Mouse (Mus musculus) bone marrow macrophage, adult 2 months (primary cell): ENCODE measurements around the gene Arhgap21.

Experiments
- CTCF ChIP-seq: IDR thresholded peaks from 2 replicates; pipeline ENCODE4 v1.5.1; 2012; ENCODE audit warnings: low read depth, mild to moderate bottlenecking, low read length, moderate library complexity
- POLR2A ChIP-seq: IDR thresholded peaks from 2 replicates; pipeline ENCODE4 v1.6.1; 2012; ENCODE audit warnings: mild to moderate bottlenecking, low read depth, low read length, borderline replicate concordance

DNA sequence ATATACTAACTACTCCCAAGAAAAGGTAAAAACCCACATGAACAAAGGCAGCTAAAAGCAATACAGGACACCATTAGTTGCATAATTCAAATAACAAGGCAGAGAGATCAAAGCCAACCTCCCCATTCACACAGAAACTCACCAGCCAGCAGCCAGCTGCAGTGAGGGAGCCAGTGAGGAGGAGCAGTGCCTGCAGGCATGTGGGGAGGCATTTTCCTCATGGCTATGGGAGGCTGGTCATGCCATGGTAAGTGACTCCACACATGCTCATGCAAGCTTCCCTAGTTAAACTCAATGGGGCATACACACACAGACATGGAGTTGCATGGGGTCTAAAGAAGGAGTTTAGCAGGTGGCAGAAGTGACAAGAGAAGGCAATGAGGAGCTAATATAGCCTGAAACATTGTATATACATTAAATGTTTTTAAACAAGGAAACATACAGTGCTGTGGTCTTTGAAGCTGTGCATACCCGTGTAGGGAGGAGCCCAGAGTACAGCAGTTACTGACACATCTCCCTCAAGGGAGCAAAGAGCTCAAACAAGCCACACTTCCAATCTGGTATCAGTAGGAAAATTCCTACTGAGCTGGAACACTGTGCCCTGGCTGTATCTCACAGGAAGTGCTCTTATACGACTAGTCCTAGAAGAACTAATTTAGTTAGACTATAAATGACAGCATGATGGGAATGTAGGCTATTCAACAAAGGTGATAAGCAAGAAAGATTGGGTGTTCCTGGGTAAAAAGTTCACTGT, 99.3 kb downstream of the Arhgap21 start:
- no peak for TF ChIP-seq POLR2A
- TF ChIP-seq CTCF = no peak
